Mouse (Mus musculus) left cerebral cortex, adult 11 months (tissue): ENCODE data around the gene Tec.

ENCODE experiments used
- DNase-seq: peaks from one replicate; pipeline ENCODE4 v3.0.0; 2022; ENCODE audit warnings: low spot score

Tec gene

DNA sequence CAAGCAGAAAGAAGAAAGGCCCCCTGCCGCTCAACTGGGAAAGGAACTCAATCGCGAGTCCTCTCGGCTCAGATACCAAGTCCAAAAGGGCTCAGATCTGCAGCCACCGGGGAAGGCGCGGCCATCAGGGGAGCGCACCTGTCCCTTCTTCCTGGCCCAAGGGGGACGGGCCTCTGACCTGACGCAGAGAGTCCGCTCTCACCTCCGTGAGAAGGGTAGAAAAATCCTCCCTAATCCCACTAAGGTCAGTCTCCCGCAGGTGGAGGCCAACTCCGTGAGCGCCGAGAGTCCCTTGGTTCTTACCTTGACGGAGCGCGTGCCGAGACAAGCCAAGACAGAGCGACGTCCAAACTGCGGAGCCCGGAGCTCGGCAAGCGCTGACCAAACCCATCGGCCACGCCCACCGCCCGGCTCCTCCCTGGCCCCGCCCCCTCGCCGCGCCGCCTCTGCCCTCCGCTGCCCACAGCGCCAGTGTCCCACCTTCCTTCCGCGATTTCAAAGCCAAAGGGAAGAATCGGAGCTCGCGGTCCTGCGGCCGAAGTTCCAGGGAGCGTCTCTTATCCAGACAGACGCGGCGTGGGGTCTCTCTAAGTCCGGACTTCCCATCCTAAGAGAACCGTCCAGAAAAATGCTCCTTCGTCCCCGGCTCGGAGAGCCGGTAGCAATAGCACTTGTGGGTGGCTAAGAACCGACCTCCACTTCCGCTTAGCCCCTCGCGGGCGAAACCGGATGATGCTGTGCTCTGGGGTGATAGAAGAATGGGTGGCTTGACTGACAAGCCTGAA is at the start of gene Tec:
Gene Tec, minus strand, starts transcription at position 393 of the 785 bp plus-strand sequence.
- DNase-seq: peak; percentile 48

DNA sequence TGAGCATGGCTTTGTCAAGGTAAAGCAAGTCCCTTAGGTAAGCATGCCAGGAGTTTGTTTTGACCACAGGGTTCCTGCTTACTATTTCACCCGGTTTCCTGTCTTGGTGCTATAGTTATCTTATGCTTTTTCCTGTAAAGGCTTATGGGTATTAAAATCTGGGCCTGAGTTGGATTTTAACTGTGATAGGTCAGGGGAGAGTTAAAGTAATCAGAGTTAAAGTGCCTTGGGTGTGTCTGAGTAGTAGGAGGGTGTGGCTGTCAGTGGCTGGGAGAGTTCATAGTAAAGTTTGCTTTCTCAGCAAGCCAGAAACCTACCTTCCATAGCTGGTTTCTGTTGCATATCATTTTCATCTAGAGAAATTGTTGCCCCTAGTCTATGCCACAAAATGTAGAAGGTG is 48.6 kb upstream of the Tec start:
- no peak for DNase-seq

DNA sequence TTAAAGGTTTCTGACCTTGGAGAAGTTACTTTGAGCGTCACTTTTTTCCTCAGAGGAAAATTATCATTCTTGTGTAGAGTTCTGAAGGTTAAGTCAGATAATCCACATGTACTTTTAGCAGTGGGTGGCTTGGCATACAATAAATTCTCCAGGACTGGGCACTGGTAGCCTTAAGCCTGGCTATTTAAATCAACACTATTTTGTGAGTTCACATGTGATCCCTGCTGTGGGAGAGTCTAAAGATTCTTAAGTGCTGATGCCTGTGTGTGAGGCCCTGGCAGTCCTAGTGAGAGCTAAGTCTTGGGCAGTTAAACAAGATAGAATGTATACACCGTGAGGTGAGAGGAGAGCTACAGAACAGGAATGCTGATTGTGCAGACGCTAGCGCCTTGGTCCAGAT is 47.8 kb upstream of the Tec start:
- no peak for DNase-seq

DNA sequence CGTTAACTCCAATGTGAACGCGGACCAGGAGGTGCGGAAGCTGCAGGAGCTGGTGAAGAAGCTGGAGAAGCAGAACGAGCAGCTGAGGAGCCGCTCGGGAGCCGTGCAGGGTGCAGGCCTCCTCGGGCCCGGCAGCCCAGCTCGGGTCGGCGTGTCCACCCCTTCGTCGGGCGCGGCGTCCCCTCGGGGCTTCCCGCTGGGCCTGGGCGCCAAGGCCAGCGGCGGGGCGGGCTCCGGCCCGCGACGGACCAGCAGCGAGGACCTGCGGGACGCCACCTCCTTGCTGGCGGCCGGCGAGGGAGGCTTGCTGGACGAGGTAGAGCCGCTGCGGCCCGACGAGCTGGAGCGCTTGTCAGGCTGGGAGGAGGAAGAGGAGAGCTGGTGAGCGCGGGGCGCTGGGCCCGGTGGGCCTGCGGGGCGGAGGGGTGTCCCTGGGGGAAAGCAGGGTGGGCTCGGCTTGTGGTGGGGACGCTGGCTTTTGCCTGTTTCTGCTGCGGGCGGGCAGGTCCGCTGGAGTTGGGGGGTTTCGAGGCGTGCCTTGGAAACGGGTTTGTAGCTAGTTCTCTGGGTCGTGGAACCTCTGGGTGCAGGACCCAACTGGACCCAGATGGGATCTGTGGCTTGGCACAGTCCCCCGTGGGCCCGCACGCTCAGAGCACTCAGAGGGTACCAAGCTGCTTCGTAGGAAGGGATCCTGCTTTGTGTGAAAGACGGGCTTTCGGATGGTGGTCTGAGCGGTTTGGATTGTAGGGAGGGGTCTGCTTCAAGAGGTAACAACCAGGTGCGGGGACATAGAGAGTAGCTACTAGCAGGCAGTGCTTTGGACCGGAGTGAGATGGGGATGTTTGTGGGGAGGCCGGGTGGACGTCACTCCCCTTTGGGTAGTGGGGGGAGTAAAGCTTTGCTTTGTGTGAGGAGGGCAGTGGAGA is 46.6 kb upstream of the Tec start:
- DNase-seq: no peak

DNA sequence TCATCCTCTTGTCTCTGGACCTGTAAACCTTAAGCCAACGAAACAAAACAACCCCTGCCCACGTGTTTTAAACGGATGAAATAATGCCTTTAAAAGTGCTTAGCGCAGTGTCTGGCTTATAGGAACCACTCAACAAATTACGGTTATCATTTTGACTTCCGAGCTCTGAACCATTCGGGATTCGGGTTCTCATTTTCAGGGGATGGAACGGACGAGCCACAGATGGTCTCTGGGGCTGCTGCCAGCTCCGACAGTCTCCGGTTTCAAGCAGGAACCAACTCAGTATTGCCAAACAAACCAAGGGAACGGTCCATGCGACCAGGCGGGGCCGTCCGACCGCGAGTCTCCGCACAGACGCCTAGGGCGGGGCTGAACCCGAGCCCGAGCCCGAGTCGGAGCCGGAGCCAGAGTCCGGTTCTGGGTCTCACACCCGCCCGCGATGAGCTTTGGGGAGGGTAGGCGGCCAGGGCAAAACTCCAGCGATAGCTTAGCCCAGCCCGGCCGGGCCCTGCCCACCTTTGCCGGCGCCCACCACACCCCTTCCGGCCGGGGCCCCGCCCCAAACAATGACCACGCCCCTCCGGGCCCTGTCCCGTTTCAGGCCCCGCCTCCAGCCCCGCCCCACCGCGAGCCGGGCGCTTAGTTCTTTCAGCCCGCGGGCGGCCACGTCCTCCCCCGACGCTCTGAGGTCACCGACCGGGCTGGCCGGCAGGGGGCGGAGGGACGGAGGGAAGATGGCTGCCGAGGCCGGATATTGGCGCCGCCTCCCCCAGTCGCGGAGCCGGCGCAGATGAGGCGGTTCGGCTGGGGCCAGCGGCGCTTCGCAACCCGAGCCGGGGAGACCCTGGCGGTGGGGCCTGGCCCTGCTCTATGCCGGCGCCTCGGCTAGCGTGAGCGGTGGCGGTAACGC is 45.6 kb upstream of the Tec start, which contains the start of gene Slain2:
Gene Slain2, plus strand, starts transcription at position 657 of the 910 bp plus-strand sequence.
- DNase-seq: peak; percentile 83

DNA sequence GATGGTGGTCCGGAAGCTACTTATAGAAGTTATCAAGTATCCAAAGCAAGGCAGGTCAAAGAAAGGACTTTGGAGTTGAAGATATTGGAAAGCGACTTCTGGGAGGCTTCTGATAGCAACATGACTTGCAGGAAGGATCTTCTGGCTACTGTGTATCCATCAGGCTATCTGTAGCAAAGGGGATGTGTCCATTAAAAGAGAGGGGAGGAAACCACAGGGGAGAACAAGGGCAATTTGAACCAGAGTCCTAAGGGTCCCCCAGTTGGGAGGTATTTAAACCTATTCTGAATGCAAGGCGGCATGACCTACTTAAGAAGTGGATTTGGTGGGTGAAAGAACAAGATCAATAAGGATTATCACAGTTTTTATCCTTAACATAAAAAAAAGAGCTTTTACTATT is 43.0 kb upstream of the Tec start:
- no peak for DNase-seq

DNA sequence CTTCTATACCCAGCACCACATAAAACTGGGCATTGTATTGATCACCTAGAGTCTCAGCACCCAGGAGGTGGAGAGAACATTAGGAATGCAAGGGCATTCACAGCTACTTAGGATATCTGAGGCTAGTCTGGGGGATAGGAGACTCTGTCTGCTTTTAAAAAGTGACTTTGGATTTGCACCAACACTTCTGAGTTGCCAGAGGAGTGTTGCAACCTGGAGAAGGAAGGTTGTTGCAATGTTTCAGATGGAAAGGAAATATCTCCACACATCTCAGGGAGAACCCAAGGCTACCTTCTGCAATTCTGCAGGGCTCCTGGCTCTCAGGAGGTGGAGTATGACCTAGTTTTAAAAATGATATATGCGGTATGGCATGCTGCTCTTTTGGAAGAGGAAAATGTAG is 42.1 kb upstream of the Tec start:
- no peak for DNase-seq

DNA sequence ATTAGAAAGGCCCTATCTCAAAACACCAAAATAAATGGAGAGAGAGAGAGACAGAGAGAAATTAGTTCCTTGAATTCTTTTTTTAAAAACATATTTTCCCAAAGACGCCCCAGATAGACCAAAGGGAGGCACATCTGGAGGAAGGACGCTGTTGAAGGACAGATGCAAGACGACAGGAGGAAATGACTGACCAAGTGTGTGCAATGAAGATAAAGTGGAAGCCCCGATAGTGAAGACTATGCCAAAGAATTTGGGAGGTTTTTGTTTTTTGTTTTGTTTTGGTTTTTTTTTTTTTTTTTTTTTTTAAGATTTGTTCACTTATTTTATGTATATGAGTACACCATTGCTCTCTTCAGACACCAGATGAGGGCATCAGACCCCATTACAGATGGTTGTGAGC is 41.1 kb upstream of the Tec start:
- DNase-seq: no peak

DNA sequence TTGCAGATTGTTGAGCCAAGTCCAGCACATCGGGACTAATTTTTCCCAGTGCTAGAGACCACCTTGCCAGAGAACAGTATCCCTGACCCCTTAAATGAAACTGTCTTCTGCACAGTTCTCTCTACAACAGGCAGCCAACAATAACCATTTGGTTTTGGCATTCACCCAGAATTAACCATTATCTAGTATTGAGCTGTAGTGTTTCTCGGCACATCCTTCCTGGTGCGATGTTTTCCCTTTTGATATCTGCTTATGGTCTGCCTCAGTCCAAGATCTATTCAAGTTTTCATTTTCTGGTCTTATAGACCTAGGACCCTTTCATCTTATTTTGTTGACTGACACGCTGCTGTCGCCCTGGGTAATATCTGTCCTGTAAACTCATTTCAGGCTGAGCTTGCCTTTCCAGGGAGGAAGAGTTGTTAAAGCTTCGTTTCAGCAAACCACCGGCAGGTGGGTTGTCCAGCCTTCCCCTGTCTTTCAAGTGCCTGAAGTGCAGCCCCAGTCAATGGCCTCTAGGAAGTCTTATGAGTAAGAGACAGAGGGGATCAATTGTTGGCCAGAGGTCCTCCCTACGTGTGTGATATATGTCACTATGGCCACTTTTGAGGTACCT is 40.1 kb upstream of the Tec start:
- no peak for DNase-seq

DNA sequence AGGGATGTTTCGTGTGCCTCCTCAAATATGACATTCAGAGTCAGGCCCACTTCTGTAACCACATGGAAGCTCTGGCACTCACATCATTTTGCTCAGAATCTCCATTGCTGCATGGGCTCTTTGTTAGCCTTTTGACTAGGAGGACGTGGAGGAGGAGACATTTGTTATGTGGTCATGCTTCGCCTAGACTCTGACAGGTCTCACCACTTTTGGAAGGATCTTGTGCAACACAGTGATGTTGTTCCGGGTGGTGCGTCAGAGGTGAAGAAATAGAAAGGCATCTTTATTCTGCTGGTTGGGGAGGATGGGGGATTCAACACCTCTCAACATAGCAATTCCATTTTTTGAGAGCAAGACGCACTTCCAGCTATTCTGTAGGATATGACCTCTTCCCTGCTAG is 39.1 kb upstream of the Tec start:
- no peak for DNase-seq

DNA sequence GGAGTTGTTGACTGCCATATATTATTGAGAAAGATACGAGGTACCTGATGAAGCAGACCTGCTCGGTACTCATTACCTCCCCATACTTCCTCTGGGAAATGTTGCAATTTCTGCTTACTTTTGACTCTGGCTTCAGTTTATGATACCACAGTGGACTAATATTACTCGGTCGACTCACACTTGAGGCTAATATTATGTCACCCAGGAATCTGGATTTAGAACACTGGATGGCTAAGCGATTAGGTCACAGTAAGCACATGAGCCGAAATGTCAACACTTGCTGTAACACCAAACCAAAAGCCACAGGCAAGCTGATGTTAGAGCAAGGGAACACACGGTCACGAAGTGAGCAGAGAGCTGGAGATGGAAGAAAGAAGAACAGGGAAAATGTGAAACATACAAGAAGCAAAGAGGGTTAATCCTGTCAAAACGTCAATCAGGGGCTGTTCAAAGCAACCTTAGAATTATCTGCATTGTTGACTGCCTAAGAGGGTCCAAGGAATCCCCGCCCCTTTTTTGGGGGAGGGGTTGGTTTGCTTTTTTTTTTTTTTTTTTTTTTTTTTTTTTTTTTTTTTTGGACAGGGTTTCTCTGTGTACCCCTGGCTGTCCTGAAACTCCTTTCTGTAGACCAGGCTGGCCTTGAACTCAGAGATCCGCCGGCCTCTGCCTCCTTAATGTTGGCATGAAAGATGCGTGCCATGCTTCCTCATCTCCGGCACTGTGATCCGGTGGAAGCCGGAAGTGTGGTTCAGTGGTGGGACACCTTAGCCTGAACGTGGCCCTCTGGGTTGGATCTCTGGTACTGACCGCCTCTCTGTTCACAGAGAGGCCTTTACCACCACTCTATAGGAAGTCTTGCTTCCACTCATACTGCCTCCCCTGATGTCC is 36.9 kb upstream of the Tec start:
- DNase-seq: no peak

DNA sequence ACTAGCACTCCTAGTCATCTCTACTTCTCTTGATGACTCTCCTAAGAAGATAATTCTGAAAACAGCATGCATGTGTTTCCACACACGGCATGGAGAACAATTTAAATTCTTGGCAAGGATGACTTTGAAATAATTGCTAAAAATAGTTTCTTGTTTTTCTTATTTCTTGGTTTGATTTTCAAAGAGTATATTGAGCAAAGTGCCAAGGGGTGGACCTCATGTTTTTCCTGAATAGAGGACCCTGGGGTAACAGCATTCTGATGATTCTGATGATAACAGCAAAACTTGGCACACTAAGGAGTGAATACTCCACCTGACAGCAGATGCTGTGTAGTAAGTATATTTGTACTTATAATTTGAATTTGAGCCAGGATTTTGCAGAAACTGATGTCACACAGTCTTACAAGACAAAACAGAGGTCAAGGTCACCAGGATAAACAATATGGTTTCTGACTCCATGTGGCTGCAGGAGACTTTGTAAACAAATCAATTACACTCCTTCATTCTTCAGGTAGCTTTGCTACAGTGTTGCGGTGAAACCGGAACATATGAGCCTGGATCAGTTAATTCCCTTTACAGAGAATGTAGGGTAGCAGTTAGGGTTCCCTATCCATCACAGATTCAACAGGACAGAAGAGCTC is 34.7 kb upstream of the Tec start:
- DNase-seq: no peak

DNA sequence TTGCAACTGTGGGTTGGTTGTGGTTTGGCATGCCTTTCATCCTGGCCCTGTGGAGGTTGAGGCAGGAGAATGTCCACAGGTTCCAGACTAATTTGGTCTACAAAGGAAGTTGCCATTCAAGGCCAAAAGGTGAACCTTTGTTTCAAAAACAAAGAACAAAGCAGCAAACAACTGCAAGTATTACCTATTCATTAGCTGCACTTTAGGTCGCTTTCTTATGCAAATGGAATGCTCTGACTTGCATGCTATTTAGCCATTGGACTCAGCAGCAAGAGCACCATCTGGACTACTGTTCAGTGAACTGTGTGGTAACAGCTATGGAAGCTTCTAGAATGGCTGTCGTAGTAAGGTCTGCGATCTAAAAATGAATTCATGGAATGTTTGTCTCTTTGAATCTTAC is 34.0 kb upstream of the Tec start:
- DNase-seq: no peak

DNA sequence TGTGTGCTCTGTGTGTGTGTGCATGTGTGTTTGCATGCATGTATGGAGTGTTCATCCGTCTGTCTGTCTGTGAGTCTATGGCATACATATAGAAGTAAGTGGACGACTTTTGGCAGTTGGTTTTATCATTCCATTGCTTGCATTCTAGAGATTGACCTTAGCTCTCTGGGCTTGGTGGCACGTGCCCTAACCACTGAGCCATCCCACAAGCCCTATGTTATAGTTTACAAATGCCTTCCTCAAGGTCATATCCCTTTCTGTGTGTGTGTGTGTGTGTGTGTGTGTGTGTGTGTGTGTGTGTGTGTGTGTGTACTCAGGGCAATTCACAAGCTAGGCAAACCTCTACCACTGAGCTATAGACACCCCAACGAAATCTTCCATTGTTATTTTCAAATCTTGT is 33.6 kb upstream of the Tec start:
- no peak for DNase-seq

DNA sequence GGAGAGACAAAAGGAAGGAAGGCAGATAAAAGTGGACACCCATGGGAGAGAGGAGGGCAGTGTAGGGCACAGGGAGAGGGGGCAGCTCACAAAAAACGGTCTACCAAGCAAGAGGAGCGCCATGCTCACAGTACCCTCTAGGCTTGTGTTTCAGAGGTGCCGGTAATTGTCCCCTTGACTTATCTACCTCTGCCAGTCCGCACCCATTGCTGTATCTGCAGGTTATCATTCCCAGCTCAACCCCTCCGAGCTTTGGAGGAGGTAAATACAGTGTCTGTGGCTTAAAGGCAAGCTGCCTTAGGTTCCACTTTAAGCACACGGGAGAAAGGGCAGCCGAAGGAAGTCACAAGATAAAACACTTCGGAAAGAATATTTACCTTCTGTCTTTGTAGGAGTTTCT is 31.0 kb upstream of the Tec start:
- DNase-seq: no peak

DNA sequence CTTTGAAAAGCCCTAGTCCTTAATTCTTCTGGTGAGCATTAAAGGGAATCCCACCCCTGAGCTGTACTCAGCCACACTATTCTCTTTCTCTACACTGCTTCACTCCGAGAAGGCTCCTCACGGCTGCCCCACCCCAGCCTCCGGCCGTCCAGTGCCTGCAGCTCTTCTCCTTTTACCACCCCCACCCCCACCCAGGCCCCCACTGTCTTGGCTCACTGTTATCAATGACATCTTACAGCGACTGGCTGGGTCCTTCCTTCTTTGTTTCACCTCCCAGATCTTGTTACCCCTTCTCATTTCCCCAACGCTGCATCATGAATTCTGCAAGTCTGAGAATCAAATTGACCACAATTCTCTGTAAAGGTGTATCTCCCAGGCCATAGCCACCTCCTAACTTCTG is 29.7 kb upstream of the Tec start:
- DNase-seq: no peak

DNA sequence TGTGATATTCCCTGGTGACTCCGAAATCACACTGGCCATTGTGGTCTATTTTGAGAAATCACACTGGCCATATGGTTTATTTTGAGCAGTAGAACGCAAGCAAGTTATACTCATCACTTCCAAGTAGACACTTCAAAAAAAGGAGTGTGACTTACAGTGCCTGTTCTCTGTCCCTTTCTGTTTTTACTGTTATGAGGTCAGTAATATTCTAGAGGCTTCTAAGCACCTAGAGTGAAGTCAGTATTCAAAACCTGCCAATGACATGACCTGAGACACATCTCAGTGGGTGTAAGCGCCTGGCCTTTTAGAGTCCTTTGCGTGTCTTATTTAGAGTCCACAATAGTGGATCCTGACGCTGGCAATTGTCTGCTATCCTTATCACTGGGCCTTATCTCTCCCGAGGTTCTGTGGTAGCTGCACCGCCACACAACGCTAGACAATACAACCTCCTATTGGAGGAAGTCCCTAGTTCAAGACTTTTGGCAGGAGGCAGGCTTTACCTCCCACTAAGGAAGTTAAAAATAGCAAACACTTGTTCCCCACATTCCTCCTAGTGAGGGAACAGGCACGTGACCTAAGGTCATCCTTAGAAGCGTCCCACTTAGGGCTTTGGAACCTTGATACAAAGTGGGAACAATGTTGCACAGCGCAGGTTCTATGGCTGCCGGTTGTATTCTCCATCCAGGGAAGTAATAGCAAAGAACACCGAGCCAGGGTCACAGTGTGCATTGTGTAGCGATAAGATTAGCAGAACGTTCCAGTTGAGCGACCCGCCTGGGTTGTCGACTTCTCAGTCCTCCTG is 28.4 kb upstream of the Tec start:
- no peak for DNase-seq

DNA sequence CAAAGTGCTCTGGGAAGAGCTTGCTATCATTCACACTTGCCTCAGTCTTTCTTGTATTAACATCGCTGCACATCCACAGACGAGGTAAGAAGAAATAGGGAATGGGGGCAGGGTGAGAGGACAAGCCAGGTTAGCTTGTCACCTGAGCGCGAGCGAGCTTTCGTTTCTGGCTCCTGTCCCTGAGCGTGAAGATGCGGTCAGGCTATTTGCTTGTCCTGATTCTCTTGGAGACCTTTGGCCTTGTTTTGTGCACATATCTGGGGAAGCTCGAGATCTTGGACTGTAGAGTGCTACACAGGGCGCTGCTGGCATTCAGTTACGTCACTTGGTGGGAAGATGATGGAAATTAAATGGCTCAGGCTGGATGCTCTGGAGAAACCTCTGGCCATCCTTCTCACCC is 27.0 kb upstream of the Tec start:
- no peak for DNase-seq

DNA sequence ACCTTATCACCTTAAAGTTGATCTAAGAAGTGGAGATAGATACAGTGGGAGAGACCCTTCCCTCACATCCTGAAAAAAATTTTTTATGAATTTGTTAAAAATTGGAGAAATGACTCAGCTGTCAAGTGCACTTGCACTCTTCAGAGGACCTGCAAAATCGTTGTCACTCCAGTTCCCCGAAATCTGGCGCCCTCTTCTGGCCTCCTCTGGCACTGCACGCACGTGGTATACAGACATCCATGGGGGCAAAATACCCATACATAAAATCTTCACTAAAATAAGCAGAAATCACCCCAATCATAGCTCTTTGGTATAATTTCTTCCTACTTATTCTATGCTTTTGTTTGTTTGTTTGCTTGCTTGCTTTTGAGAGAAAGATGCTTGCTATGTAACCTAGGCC is 25.7 kb upstream of the Tec start:
- no peak for DNase-seq
